Mouse (Mus musculus): ENCODE measurements around the gene Tfcp2. TPM values are rescaled to one million over a fixed set of nuclear protein-coding genes. Genes with fewer than 3 reads are reported as not detected.

Tfcp2 gene
- 14.1 and 21.5 TPM in 2 replicates for polyA plus RNA-seq (2021; fragmentation: Nextera tagmentation)
- long read RNA-seq, experiment 1, partial matches to known transcripts: 8 of 20 reads
- long read RNA-seq, experiment 1, other reads (novel, unspliced or antisense): 12 of 20 reads
- long read RNA-seq, experiment 2, transcript Tfcp2-204 (16 exons, 3,302 nt): major isoform, 28 of 99 reads
- long read RNA-seq, experiment 2, partial matches to known transcripts: 39 of 99 reads
- long read RNA-seq, experiment 2, other reads (novel, unspliced or antisense): 32 of 99 reads

GRCm38 (mm10) chr15:100551326-100552307, at the start of gene Tfcp2:
Gene Tfcp2 (minus strand): TSS chr15:100552008.

DNA sequence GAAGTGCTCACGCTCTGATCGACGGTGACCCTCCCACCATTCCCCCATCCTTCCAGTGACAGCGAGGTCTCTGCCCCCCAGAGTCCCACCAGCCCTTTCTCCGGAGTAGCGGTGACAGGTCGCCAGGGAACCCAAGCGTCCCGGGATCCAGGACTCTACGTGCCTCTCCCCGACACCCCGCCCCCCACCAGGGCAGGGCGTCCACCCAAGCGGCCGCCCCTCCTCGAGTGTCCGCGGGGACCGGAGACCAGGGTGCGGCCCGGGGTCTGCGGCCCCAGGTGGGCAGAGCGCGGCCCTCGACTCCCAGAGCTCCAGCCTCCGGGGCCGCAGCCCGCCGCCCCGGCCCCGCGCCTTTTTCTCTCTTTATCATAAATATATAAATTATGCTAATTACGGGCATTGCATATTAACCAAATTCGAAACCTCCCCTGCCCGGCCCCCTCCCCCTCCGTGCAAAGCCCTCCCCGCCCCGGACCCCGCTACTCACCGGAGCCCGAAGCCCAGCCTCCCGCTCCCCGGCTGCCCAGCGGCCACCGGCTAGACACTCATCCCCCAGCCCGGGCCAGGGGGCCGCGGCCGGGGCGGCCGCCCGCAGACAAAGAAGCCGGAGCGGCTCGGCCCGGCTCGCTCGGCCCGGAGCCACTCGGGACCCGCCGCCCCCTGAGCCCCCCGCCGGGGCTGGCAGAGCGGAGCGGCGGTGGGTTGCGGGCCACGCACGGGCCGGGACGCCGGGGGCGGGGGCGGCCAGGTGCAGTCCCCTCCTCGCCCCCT, 47.7 kb upstream of the Tfcp2 start, which contains the start of gene Pou6f1:
Gene Pou6f1, minus strand, starts transcription at position 709 of the 771 bp plus-strand sequence.

GRCm38 (mm10) chr15:100495102-100495501, 56.7 kb downstream of the Tfcp2 start, which contains the start of gene Csrnp2:
Gene Csrnp2 (minus strand): TSS chr15:100495488.

GRCm38 (mm10) chr15:100468295-100469188, 83.3 kb downstream of the Tfcp2 start, which contains the start of gene Letmd1:
Gene Letmd1 (plus strand): TSS chr15:100469023.

Other genes starting within 250 kb of the Tfcp2 start
- gene Mettl7a1, start 247.9 kb downstream of the Tfcp2 start, polyA plus RNA-seq (2021; fragmentation: Nextera tagmentation): 13.1 and 17.6 TPM in 2 replicates
- not detected in 2 replicates for gene Mettl7a3, start 217.1 kb downstream of the Tfcp2 start, polyA plus RNA-seq (2021; fragmentation: Nextera tagmentation)
- gene Methig1, start 198.9 kb downstream of the Tfcp2 start, polyA plus RNA-seq (2021; fragmentation: Nextera tagmentation): not detected in 2 replicates
- not detected in 2 replicates for gene Mettl7a2, start 198.8 kb downstream of the Tfcp2 start, polyA plus RNA-seq (2021; fragmentation: Nextera tagmentation)
- not detected in 2 replicates for gene Higd1c, start 187.5 kb downstream of the Tfcp2 start, polyA plus RNA-seq (2021; fragmentation: Nextera tagmentation)
- gene Gm5475, start 129.9 kb downstream of the Tfcp2 start, polyA plus RNA-seq (2021; fragmentation: Nextera tagmentation): not detected in 2 replicates
- gene Slc11a2, start 126.9 kb downstream of the Tfcp2 start, polyA plus RNA-seq (2021; fragmentation: Nextera tagmentation): 17.1 and 18.1 TPM in 2 replicates
- 58.8 and 74.9 TPM in 2 replicates for gene Letmd1, start 83.0 kb downstream of the Tfcp2 start, polyA plus RNA-seq (2021; fragmentation: Nextera tagmentation)
- 4.6 and 4.8 TPM in 2 replicates for gene Csrnp2, start 56.5 kb downstream of the Tfcp2 start, polyA plus RNA-seq (2021; fragmentation: Nextera tagmentation)
- 10.1 and 11.6 TPM in 2 replicates for gene Pou6f1, start 48.0 kb upstream of the Tfcp2 start, polyA plus RNA-seq (2021; fragmentation: Nextera tagmentation)
- 248 and 256 TPM in 2 replicates for gene Dazap2, start 63.3 kb upstream of the Tfcp2 start, polyA plus RNA-seq (2021; fragmentation: Nextera tagmentation)
- 2.1 and 2.3 TPM in 2 replicates for gene Smagp, start 84.9 kb upstream of the Tfcp2 start, polyA plus RNA-seq (2021; fragmentation: Nextera tagmentation)
- gene Bin2, start 117.5 kb upstream of the Tfcp2 start, polyA plus RNA-seq (2021; fragmentation: Nextera tagmentation): 3.8 and 4.4 TPM in 2 replicates
- gene Cela1, start 135.9 kb upstream of the Tfcp2 start, polyA plus RNA-seq (2021; fragmentation: Nextera tagmentation): 4.8 and 5.3 TPM in 2 replicates
- gene Galnt6, start 177.4 kb upstream of the Tfcp2 start, polyA plus RNA-seq (2021; fragmentation: Nextera tagmentation): 6.6 TPM in 2 replicates
- gene Slc4a8, start 209.7 kb upstream of the Tfcp2 start, polyA plus RNA-seq (2021; fragmentation: Nextera tagmentation): 23.1 and 24.3 TPM in 2 replicates